Mouse (Mus musculus) embryonic facial prominence, embryonic 13.5 days (tissue): ENCODE results near the gene Sord. TPM values are rescaled to one million over a fixed set of nuclear protein-coding genes. Genes with fewer than 3 reads are reported as not detected.

ENCODE experiments used
- ATAC-seq: fragments of 200-750 bp; cut with Nextera tagmentation; 2 replicates; pipeline ENCODE4 v1.8.0; 2017; ENCODE audit warnings: low read depth; ENCODE audit not compliant: insufficient number of reproducible peaks, insufficient read depth, low FRiP score, low TSS enrichment
- H3K27ac ChIP-seq: fragments of 300-500 bp; sonication (generic); 2 replicates; pipeline ENCODE4 v1.5.1; 2015; ENCODE audit warnings: moderate library complexity, mild to moderate bottlenecking, inconsistent platforms
- H3K27me3 ChIP-seq: fragments of 300-500 bp; sonication (generic); 2 replicates; pipeline ENCODE4 v1.6.1; 2015; ENCODE audit warnings: mild to moderate bottlenecking, inconsistent platforms
- H3K36me3 ChIP-seq: fragments of 300-500 bp; sonication (generic); 2 replicates; pipeline ENCODE4 v1.6.1; 2015; ENCODE audit warnings: mild to moderate bottlenecking, inconsistent platforms
- H3K4me1 ChIP-seq: fragments of 300-500 bp; sonication (generic); 2 replicates; pipeline ENCODE4 v1.6.1; 2015; ENCODE audit warnings: inconsistent platforms
- H3K4me2 ChIP-seq: fragments of 300-500 bp; sonication (generic); 2 replicates; pipeline ENCODE4 v1.6.1; 2015; ENCODE audit warnings: moderate library complexity, mild to moderate bottlenecking, inconsistent platforms
- H3K4me3 ChIP-seq: fragments of 300-500 bp; sonication (generic); 2 replicates; pipeline ENCODE4 v1.5.1; 2015; ENCODE audit warnings: mild to moderate bottlenecking, inconsistent platforms
- H3K9ac ChIP-seq: fragments of 300-500 bp; sonication (generic); 2 replicates; pipeline ENCODE4 v1.6.1; 2015; ENCODE audit warnings: mild to moderate bottlenecking, inconsistent platforms
- H3K9me3 ChIP-seq: fragments of 300-500 bp; sonication (generic); 2 replicates; pipeline ENCODE4 v1.6.1; 2016; ENCODE audit warnings: inconsistent platforms
- WGBS: fragments of 180-500 bp; shearing (Covaris S2); methylation state at CpG from one replicate; pipeline ENCODE4 v1.1.7; 2015; ENCODE audit warnings: mixed read lengths; 5-methylcytosine and 5-hydroxymethylcytosine counted together
- polyA plus RNA-seq: library from polyadenylated mRNA; unstranded; fragments of >200 nt; fragmentation: Nextera tagmentation; extraction: Ambion mirVana; gene quantifications from 2 replicates; pipeline ENCODE4 v1.2.1, GENCODE M21; 2015

Gene Sord
- polyA plus RNA-seq, 1 experiment from 2014 or later: 23.0 TPM

- Histone ChIP-seq H3K9ac (no peak overlapping the region), H3K4me1 (no peaks in the 10 kb centered on the region), H3K27ac (no peak overlapping the region), H3K36me3 (no peaks in the 10 kb centered on the region), H3K4me3 (no peak overlapping the region), H3K9me3 (no peaks in the 10 kb centered on the region), H3K27me3 (no peaks in the 10 kb centered on the region), H3K4me2 (no peak overlapping the region)
- WGBS: 44% methylated on average over 5 of the region's 5 CpGs
- ATAC-seq: no peak
These were observed 12.8 kb upstream of the Sord start for GRCm38 (mm10) chr2:122221798-122222197.

GRCm38 (mm10) chr2:122222272-122222671, 12.3 kb upstream of the Sord start:
- Histone ChIP-seq H3K4me1 (no peaks in the 10 kb centered on the region), H3K4me3 (no peak overlapping the region), H3K36me3 (no peaks in the 10 kb centered on the region), H3K9ac (no peak overlapping the region), H3K9me3 (no peaks in the 10 kb centered on the region), H3K27me3 (no peaks in the 10 kb centered on the region), H3K4me2 (no peak overlapping the region), H3K27ac (no peak overlapping the region)
- no peak for ATAC-seq
- WGBS: 86% methylated on average over 5 of the region's 5 CpGs

GRCm38 (mm10) chr2:122223654-122224053, 10.9 kb upstream of the Sord start:
- ATAC-seq: no peak
- Histone ChIP-seq H3K27ac (no peak overlapping the region), H3K4me2 (no peak overlapping the region)

GRCm38 (mm10) chr2:122230395-122230794, 4.2 kb upstream of the Sord start:
- H3K4me1 ChIP-seq: peaks cover 6% of the 10 kb centered on the region
- H3K4me3 ChIP-seq: no peak overlapping the region
- no peaks in the 10 kb centered on the region for H3K36me3 ChIP-seq
- no peak overlapping the region for H3K4me2 ChIP-seq
- no peak overlapping the region for H3K27ac ChIP-seq
- 76% methylated on average over 6 of the region's 6 CpGs for WGBS
- no peak for ATAC-seq
- H3K27me3 ChIP-seq: no peaks in the 10 kb centered on the region
- no peak overlapping the region for H3K9ac ChIP-seq
- no peaks in the 10 kb centered on the region for H3K9me3 ChIP-seq

More at GRCm38 (mm10) chr2:122223654-122224053, 10.9 kb upstream of the Sord start:
- H3K4me1 ChIP-seq: no peaks in the 10 kb centered on the region
- H3K36me3 ChIP-seq: no peaks in the 10 kb centered on the region
- H3K4me3 ChIP-seq: no peak overlapping the region
- H3K27me3 ChIP-seq: no peaks in the 10 kb centered on the region
- no peaks in the 10 kb centered on the region for H3K9me3 ChIP-seq
- no peak overlapping the region for H3K9ac ChIP-seq

GRCm38 (mm10) chr2:122231616-122232015, 2.9 kb upstream of the Sord start:
- Histone ChIP-seq H3K27ac (no peak overlapping the region), H3K4me3 (no peak overlapping the region), H3K27me3 (no peaks in the 10 kb centered on the region), H3K4me1 (peaks cover 6% of the 10 kb centered on the region), H3K4me2 (no peak overlapping the region), H3K36me3 (no peaks in the 10 kb centered on the region), H3K9ac (no peak overlapping the region), H3K9me3 (no peaks in the 10 kb centered on the region)
- WGBS: 79% methylated on average over 9 of the region's 9 CpGs
- no peak for ATAC-seq

- Histone ChIP-seq H3K9ac (no peak overlapping the region), H3K4me3 (no peak overlapping the region), H3K27ac (peak overlapping the region; percentile 73; the same call in 1 of the 2 replicates), H3K4me1 (peaks cover 6% of the 10 kb centered on the region), H3K9me3 (no peaks in the 10 kb centered on the region), H3K36me3 (no peaks in the 10 kb centered on the region), H3K27me3 (no peaks in the 10 kb centered on the region), H3K4me2 (peak overlapping the region; percentile 83)
- ATAC-seq: no peak
- 53% methylated on average over 5 of the region's 5 CpGs for WGBS
These were observed 1.2 kb upstream of the Sord start for GRCm38 (mm10) chr2:122233341-122233740.

GRCm38 (mm10) chr2:122233759-122234557, 591 bp upstream of the Sord start:
- Histone ChIP-seq H3K4me2 (peak overlapping the region; percentile 83), H3K4me1 (peaks cover 6% of the 10 kb centered on the region), H3K36me3 (no peaks in the 10 kb centered on the region), H3K4me3 (peak overlapping the region; percentile 59), H3K27ac (peak overlapping the region; percentile 73), H3K27me3 (no peaks in the 10 kb centered on the region), H3K9ac (peak overlapping the region; percentile 75), H3K9me3 (no peaks in the 10 kb centered on the region)
- 4% methylated on average over 26 of the region's 26 CpGs for WGBS
- ATAC-seq: peak; percentile 18; the same call in 1 of the 2 replicates

GRCm38 (mm10) chr2:122235425-122235824, 876 bp downstream of the Sord start:
- H3K36me3 ChIP-seq: no peaks in the 10 kb centered on the region
- H3K9me3 ChIP-seq: no peaks in the 10 kb centered on the region
- no peak for ATAC-seq
- H3K4me2 ChIP-seq: peak overlapping the region; percentile 83
- H3K4me1 ChIP-seq: peaks cover 6% of the 10 kb centered on the region
- no peak overlapping the region for H3K27ac ChIP-seq
- H3K27me3 ChIP-seq: no peaks in the 10 kb centered on the region
- peak overlapping the region; percentile 59 for H3K4me3 ChIP-seq
- WGBS: 81% methylated on average over 2 of the region's 2 CpGs
- H3K9ac ChIP-seq: no peak overlapping the region; the same call in 1 of the 2 replicates

GRCm38 (mm10) chr2:122236321-122236720, 1.8 kb downstream of the Sord start:
- no peak for ATAC-seq

GRCm38 (mm10) chr2:122237891-122238470, 3.4 kb downstream of the Sord start:
- H3K27me3 ChIP-seq: no peaks in the 10 kb centered on the region
- no peak overlapping the region for H3K4me2 ChIP-seq
- no peaks in the 10 kb centered on the region for H3K9me3 ChIP-seq
- H3K36me3 ChIP-seq: no peaks in the 10 kb centered on the region
- 87% methylated on average over 2 of the region's 2 CpGs for WGBS
- no peak overlapping the region for H3K4me3 ChIP-seq
- ATAC-seq: no peak
- peaks cover 6% of the 10 kb centered on the region for H3K4me1 ChIP-seq
- no peak overlapping the region for H3K27ac ChIP-seq
- H3K9ac ChIP-seq: no peak overlapping the region

More at GRCm38 (mm10) chr2:122236321-122236720, 1.8 kb downstream of the Sord start:
- Histone ChIP-seq H3K4me1 (peaks cover 6% of the 10 kb centered on the region), H3K4me3 (no peak overlapping the region), H3K9ac (no peak overlapping the region), H3K27me3 (no peaks in the 10 kb centered on the region), H3K4me2 (no peak overlapping the region), H3K36me3 (no peaks in the 10 kb centered on the region), H3K9me3 (no peaks in the 10 kb centered on the region), H3K27ac (no peak overlapping the region)

- H3K27me3 ChIP-seq: no peaks in the 10 kb centered on the region
- H3K9me3 ChIP-seq: no peaks in the 10 kb centered on the region
- no peaks in the 10 kb centered on the region for H3K36me3 ChIP-seq
- no peak for ATAC-seq
- 0 out of 2 replicates have a peak, but pooled peaks cover 3% of the 10 kb centered on the region for H3K4me1 ChIP-seq
- no peak overlapping the region for H3K4me2 ChIP-seq
- no peak overlapping the region for H3K27ac ChIP-seq
- no peak overlapping the region for H3K9ac ChIP-seq
- H3K4me3 ChIP-seq: no peak overlapping the region
These were observed 6.2 kb downstream of the Sord start for GRCm38 (mm10) chr2:122240735-122241134.

- Histone ChIP-seq H3K4me2 (no peak overlapping the region), H3K9me3 (no peaks in the 10 kb centered on the region), H3K36me3 (no peaks in the 10 kb centered on the region), H3K4me1 (0 out of 2 replicates have a peak, but pooled peaks cover 3% of the 10 kb centered on the region), H3K27me3 (no peaks in the 10 kb centered on the region), H3K4me3 (no peak overlapping the region), H3K27ac (no peak overlapping the region), H3K9ac (no peak overlapping the region)
- ATAC-seq: no peak
- 86% methylated on average over 4 of the region's 4 CpGs for WGBS
These were observed 6.7 kb downstream of the Sord start for GRCm38 (mm10) chr2:122241226-122241625.
